Mouse (Mus musculus) 3T3-L1 (cell line): Measurements from ENCODE around the gene Hnrnpdl.

ENCODE experiments used
- DNase-seq: peaks from one replicate; pipeline ENCODE4 v3.0.0-alpha.2; 2015; ENCODE audit warnings: low read depth, low spot score

Hnrnpdl gene

DNA sequence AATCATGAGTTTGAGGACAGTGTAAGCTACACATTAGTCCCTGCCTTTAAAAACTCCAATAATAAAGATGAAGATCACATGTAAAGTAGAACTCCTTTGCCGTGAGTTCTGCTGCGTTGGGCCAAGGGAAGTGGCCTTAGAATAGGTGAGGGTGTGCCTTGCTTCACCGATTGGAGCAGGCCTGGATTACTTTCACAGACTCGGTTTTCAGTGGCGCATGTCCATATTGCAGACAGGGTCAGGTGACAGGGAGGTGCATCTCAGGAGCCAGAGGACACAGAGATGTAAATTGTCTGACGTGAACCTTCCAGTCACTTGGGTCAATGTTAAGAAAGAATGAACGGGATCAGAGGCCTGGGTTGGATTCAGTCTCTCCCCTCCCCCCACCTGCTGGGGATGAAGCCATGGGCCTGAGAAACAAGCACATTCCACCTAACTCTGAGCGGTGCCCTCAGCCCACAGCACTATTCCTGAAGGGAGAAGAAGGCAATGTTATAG, 7.7 kb upstream of the Hnrnpdl start:
- no peak for DNase-seq

DNA sequence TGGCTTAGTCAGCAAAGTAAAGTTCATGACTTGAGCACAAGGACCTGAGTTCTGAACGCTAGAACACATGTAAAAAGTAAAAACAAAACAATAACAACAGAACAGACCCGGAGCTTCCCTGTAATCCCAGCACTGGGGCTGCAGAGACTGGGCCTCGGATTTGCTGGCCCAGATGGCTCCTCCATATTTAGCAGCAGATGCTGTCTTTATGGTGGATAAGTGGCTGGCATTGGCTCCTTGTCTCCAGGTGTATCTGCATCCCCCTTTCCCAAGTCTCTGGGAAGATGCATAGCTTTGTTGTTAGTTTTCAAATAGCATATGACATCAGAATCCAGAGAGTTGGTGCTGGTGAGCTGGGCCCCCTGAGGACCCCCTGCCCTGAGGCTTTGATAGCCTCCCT, 6.6 kb upstream of the Hnrnpdl start:
- no peak for DNase-seq

DNA sequence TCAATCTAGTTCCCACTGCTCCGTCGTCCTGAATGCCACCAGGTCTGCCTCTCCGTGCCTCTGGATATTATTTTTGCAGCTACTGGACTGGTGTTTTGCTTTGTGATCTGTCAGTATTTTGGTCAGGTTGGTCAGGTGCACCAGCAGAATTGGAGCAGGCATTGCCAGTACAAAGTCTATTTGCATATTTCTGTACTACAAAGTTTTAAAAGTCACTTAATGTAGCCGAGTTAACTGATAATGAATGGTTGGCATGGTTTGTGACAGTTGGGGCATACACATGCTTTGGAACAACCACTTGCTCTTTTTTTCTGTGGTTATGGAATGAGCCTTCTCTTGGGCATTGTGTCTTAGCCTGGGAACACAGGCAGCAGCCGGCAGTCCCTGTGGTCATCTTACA, 5.2 kb upstream of the Hnrnpdl start:
- DNase-seq, result no peak

DNA sequence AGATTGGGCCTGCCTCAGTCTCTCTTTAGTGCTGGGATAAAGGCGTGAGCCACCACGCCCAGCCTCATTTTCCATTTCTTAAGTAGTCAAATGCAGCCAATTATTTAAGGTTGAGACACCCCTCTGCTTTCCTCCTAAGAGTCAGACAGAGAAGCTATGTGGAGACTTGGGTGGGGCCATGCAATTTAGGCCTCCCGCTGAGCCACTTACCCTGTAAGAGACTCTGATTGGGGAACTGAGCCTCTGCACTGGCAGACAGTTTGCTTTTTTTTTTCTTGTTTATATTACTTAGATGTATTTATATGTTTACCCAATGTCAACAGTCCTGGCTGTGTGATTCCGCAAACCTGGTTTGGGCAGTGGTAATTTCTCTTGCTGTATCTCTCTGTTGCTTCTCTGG, 4.6 kb upstream of the Hnrnpdl start:
- DNase-seq, result no peak

DNA sequence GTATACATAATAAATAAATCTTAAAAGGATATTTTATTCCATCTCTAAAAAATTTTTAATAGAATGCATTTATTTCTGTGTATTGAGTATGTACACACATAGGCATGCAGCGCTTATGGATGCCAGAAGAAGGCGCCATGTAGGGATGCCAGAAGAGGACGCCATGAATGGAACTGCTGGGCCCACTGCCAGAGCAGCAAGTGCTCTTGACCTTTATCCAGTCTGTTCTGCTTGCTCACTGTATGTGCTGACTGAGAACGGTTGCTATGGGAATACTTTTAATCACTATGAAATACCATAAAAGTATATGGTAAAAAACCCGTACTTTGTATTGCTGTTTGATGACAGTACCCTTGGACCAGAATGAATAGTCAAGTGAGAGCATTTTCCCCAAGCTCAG, 3.9 kb upstream of the Hnrnpdl start:
- peak; percentile 42 for DNase-seq

DNA sequence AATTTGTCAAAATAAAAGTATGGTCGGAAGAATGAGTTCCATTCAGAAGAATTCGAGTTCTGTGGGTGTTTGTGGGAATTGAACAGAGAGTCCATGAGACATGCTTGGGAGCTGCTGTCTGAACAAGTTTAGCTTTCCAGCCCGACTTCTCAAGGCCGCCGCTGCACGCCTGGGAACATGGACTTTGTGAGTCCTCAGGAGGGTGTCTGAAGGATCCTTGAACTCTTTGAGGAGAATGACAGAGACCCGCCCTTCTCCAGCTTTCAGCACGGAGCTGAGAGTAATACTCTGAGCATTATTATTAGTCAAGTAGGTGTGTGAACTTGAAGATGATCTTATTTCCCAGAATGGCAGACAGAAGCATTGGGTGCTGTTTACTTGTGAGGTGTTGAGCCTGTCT, 3.0 kb upstream of the Hnrnpdl start:
- DNase-seq, result no peak

DNA sequence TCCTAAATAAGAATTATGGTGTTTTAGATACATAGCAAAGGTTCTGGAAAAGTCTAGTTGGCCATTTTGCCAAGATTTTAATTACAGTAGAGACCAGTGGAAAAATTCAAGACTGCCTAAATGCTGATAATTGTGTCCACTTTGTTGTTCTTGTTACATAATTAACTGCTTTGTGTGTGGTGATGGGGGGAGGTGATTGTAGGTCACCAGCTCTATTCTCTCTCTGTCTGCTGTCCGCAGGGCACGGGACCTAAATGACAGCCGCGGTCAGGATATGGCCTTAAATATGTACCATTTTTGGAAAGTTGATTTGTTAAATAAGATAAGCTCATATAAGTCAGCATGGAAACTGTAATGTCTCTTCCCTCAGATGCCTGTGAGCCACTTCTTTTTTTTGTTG, 1.8 kb upstream of the Hnrnpdl start:
- DNase-seq, result no peak

DNA sequence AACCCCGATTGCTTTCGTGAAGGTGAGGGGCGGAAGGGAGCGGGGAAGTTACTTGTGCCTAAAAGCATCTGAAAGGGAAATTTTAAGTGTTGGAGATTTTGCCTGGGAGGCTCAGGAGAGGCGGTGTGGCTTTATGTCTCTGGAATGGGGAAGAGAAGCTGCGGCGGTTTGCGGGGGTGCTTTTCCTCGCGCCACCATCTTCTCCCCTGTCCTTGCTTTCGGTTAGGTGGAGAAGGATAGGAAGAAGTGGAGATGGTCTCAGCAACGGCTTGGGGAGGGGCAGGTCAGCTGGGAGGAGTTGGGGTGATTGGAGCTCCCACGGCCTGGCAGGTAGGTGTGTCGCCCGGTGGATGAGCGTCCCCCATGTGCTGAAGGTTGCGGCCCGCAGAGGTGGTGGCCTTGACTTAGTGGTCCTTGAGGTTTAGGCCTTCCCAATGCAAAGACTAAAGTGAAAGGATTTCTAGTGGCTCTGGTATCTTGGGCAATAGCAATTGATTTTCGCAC, 869 bp upstream of the Hnrnpdl start:
- peak; percentile 59 for DNase-seq

DNA sequence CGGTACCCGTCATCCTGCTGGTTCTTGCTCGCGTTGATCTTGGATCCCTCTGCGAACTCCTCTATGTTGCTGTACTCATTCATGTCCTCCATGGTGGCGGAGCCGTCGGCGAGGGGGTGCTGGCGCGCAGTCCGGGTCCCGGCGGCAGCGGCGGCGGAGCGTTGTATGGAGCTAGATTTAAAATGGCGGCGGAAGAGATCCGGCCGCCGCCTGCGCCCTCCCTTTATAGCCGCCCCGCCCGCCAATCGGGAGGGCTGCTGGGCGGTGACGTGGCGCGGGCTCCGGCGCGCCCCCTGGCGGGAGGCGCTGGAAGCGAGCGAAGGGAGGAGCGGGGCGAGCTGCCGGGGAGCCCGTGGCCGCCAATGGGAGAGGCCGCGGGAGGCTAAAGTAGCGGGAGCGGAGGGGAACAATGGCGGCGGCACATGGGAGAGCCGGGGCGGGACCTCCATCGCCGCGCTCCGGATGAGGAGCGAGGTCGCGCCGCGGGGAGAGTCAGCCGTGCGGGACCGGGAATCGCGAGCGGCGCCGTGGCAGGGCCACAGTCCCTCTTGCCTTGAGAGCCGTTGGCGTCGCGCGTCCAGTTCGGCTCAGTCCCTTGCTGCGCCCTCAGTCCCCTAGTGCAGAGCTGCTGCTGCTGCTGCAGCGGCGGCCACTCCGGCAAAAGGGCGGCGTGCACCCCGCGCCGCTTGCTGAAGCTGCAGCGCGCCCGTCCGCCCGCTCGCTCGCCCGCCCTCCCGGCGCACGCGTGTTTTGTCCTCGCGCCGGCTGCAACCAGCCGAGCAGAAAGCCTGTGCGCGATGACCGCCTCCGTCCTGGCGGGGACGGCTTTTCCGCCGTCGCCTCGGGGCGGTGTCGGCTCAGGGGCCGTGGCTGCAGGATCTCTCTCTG, 506 bp downstream of the Hnrnpdl start:
- peak; percentile 85 for DNase-seq

DNA sequence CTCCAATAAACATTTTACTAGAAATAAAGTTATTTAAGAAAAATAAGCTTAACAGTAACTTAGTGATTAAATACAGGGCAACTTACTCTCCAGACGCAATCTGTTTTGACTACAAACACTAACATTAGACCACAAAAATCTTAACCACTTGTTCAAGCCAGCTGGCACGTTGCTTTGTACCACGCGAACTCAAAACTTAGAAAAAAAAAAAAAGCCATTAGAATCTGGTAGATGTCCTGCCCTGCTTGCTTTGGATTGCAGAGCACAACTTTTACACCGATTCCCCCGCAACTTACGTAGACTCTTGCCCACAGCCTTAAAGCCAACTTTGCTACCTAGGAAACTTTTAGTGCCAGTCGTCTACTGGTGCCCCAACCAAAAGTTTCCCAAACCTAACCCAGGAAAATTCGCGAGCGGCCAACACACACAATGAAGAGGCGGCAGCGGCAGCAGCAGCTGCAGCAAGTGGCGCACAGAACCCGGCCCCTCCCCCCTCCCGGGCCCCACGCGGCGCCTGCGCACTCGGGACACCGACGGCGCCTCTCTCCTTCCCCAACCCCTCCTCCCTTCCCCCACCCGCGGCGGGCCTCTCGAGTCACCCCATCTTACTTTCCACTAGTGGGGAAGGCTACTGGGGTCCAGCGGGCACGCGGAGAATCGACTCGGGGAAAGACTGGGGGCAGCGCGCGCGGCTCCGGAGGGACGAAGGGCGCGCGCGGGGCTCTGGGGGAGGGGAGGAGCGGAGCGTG, 1.3 kb downstream of the Hnrnpdl start:
- DNase-seq, result peak; percentile 79

DNA sequence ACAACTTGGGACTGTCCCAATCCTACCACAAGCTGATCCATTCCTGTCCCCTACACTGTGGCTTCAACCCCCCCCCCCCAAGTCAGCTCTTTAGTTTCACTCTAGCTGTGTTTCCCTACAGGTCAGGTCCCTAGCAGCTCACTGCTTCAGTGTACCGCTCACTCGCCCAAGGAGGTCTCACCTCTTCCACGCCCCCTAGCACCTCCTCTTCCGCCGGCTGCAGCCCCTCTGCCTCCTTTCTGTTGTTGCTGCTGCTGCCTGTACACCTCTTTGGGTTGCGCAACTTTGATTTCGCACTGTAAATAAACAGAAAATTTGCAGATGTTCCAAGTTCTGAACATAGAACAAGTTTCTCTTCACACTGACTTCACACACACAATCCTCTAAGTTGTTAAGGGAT, 2.8 kb downstream of the Hnrnpdl start:
- peak; percentile 50 for DNase-seq

DNA sequence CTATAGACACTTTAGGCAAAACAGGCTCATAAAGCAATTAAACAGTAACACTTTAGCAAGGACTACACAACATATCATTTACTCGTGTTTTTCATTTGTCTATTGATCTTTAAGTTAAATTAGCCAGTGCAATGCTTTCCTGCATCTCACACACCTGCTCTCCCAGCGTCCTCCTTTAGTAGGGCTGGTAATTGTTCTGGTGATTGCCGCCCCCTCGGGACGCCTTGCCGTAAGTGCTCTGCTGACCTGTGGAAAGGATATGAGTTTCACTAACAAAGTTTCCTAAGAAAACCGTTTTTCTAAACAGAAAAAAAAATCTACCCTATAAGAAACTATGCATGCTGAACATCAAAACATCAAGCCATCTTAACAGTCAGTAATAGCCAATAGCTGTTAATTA, 3.5 kb downstream of the Hnrnpdl start:
- no peak for DNase-seq

DNA sequence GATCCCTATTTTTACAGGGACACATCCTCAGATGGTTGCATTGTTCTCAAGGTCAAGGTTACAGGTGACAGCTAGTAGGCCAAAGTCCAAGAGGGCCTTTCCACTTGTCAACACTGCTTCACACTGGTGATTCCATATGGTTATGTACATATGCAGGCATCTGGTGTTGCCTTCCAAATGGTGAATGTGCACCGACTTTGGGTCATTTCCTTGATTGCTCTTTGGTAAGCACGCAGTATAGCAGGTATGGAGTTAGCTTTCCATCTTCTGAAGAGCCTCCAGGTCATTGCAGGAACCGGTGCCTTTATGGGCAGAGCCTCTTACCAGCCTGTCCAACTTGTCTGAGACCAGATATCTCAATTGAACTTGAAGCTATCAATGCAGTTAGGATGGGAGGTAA, 6.8 kb downstream of the Hnrnpdl start:
- no peak for DNase-seq

DNA sequence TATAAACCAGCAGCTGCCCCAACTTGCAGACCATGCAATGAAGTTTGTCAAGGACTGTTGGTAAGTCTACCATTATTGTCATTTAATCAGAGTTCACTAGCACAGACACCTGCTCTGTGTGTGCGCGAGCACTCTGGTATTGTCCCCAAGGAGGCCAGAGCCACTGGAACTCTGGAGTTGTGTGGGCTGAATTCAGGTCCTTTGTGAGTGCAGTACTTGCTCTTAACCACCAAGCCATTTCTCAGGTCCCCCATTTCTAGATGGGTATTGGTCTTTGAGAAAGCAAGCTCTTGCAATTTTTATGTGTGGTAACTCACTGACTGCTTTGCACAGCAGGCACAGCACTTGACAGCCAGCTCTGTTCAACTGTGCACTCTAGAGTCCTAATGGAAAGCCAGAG, 7.4 kb downstream of the Hnrnpdl start:
- peak; percentile 55 for DNase-seq

DNA sequence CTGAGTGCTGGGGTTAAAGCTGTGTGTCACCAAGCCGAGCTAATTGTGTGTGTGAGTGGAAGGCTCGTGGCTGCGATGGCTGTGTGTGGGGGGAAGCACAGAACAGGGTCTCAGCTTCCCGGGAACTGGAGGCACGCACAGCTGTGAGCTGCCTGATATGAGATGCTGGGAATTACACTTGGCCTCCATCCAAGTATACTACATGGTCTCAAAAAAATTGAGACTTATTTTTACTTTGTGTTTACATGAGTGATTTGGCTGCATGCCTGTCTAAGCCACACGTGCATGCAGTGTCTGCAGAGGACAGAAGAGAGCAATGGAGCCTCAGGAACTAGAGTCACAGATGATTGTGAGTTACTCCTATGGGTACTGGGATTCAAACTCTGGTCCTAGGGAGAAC, 9.4 kb downstream of the Hnrnpdl start:
- peak; percentile 42 for DNase-seq

DNA sequence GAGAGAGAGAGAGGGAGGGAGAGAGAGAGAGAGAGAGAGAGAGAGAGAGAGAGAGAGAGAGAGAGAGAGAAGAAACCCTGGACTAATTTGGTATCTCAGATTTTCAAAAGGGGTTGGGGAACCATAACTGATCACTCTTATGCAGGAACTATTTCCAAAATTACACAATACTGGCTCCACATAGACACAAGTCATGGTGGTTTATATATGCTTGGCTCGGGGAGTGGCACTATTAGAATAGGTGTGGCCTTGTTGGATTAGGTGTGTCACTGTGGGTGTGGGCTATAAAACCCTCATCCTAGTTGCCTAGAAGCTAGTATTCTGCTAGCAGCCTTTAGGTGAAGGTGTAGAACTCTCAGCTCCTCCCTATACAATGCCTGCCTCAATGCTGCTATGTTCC, 14.6 kb downstream of the Hnrnpdl start:
- no peak for DNase-seq

DNA sequence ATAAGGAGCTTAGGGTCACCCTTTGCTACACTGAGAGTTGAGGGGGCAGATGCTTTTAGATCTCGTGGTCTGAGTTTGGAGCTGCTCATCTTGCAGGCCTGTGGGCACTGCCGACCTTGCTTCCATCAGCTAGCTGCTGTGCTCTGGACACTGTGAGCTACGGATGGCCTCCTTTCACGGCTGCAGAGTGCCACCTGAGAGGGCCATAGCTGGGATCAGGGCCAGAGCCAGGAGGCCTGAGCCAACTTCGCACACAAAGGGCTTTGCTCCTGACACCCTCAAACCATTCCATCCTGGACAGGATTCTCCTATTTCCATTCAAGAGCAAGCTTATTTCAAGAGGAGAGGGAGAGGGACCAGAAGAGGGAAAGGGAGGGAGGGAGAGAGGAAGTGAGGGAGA, 15.1 kb downstream of the Hnrnpdl start:
- DNase-seq, result no peak

DNA sequence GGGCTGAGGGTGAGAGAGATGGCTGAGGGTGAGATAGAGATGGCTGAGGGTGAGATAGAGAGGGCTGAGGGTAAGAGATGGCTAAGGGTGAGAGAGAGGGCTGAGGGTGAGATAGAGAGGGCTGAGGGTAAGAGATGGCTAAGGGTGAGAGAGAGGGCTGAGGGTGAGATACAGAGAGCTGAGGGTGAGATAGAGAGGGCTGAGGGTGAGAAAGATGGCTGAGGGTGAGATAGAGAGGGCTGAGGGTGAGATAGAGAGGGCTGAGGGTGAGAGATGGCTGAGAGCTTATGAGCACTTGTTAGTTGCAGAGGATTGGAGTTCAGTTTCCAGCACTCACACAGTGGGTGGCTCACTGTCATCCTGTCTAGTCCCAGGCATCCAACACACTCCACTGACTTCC, 19.4 kb downstream of the Hnrnpdl start:
- no peak for DNase-seq

DNA sequence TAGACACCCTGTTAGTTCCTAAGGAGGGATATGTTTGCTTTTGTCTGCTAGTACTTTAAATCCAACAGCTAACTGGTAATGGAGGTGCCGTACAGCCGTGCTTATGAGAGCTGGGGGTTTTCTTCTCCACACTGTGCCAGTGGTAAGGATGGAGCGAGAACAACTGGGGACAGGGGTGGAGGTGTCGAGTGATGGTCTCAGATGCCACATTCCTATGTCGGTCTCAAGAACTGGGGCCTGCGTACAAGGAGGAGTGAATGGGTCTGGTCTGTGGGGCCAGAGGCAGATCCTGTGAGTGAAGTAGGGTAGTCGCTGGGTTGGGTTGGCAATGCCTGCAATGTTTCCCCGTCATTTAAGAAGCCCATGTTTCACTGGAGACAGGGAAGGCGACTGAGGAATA, 26.9 kb downstream of the Hnrnpdl start:
- no peak for DNase-seq

DNA sequence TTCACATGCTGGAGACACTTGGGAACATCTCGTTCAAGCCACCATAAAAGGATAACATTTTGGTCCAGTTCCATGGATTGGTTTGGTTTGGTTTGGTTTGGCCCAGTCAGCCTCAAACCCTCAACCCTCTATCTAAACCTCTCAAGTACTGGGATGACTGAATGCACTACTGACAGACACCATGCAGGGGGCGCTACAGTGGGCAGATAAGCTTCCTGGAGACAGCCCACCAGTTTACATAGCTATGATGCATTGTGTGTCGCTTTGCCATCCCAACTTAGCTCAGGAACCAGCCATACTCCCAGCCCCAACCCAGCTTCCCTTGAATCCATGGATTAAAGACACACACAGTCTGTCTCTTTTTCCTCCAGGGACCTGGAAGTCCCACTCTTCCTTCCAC, 31.0 kb downstream of the Hnrnpdl start:
- no peak for DNase-seq

DNA sequence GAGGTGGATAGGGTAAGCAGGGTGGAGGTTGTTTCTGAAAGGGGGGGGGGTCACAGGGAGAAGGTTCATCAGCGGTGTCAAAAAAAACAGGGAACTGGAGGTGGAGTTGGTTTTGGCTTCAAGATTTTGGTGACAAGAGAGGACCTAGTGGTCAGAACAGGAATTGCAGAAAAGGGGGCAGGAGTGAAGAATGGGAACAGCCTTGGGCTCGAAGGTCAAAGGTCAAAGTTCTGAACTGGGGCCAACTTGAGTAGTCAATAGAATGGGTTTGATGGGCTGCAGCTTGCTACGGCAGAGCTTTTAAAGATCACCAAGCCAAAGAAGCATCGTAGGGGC, 32.5 kb downstream of the Hnrnpdl start:
- DNase-seq, result peak; percentile 16

DNA sequence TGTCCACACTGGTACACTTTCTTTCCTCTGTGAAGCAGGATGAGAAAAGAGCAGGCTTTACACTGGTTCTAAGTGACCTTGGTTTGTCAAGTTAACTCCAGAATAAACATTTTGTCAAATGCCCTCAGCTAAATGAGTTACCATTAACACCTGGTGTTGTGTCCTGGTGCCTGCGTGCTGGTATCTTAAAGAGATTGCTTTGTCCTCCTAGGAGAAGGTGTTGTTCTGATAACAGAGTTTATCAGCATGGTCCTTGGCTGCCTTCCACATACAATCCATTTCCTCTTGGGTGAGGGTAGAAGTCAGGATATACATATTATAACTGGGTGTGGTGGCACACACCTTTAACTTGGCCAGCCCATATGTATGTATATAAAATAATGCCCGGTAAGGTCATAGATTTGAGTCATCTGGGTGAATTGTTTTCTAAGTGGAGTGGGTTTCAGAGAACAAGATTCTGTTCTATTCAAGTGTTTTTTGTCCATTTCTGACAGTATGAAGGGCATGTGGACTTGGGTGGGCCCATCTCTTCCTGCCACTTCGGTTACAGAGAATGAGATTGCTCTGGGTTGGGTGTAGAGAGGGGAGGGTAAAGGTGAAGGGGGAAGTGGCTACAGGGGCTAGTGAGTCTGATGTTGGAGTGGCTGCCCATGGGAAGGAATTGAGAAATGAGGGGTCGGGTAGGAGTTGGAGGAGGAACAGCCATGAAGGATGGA, 33.0 kb downstream of the Hnrnpdl start:
- no peak for DNase-seq
